Mouse (Mus musculus): ENCODE results near the gene Prkag2. TPM values are rescaled to one million over a fixed set of nuclear protein-coding genes. Genes with fewer than 3 reads are reported as not detected.

Prkag2 gene
- polyA plus RNA-seq, 1 experiment: 6.2 TPM

DNA sequence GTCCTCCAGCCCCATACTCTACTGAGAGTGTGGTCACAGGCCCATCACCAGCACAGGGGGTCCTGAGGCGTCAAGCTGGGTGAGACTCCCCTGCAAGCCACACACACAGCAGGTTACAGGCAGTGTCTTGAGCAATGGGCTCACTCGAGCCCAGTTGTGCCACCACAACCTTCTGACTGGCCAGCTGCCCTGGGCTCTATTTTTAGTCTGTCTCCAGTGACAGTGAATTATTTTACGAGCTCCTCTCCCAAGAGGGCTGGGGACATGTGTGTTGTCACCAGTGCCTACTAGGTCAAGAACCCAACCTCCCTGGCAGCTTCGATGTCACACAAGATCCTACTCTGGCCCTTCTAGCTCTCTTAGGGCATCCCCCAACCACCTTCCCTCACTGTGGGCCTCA is 4.0 kb downstream of the Prkag2 start:
- peaks cover 8% of the 10 kb centered on the region for H3K27me3 ChIP-seq (ENCODE audit: control insufficient read depth, insufficient read depth, insufficient read length)
- no peak for TF ChIP-seq FOSL1 (IDR thresholded peaks at IDR 0.05; ENCODE audit: insufficient read depth, low read length, poor library complexity, severe bottlenecking)
- TF ChIP-seq MYOD1 (IDR thresholded peaks at IDR 0.05; ENCODE audit: control insufficient read depth, insufficient read length, low read depth): no peak
- TF ChIP-seq MAX (IDR thresholded peaks at IDR 0.05): no peak
- TF ChIP-seq USF1 (IDR thresholded peaks at IDR 0.05; ENCODE audit: low read depth): no peak
- no peak for TF ChIP-seq MYOG (IDR thresholded peaks at IDR 0.05; ENCODE audit: control insufficient read depth, extremely low read depth, insufficient read length)
- no peak for TF ChIP-seq CEBPB (IDR thresholded peaks at IDR 0.05; ENCODE audit: low read depth)
- no peak for TF ChIP-seq CTCF (IDR thresholded peaks at IDR 0.05; ENCODE audit: control insufficient read depth, insufficient read depth, insufficient read length)

DNA sequence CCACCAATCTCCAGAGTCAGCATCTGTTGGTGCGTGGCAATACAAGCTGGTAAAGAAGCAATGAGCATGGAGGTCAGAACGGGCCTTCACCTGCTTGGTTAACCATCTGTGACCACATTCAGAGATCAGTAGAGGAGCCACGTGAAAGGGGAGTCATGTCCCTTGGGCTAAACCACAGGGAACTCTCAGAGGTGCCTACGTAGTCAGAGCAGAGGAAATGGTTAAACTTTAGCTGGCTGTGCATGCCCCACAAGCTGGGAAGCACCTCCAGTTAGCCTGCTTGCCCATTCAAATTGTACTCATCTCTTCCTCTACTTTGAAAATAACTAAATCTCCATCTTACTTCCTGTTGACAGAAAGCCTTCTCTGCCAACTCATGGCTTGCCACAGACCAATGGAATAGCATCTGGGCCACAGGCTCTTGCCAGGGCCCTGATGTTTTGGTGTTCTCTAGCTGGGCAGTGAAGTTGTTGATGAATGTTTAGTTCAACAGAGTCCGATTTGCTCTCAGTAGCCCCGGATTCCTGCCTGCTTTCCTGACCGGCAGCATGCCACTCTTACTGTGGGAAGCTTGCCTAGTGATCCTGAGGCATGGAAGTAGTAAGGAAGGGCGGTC is 7.7 kb downstream of the Prkag2 start:
- TF ChIP-seq CEBPB (IDR thresholded peaks at IDR 0.05; ENCODE audit: low read depth) (no peak), CTCF (IDR thresholded peaks at IDR 0.05; ENCODE audit: control insufficient read depth, insufficient read depth, insufficient read length) (no peak), USF1 (IDR thresholded peaks at IDR 0.05; ENCODE audit: low read depth) (no peak), MAX (IDR thresholded peaks at IDR 0.05) (no peak), MYOG (IDR thresholded peaks at IDR 0.05; ENCODE audit: control insufficient read depth, extremely low read depth, insufficient read length) (no peak), MYOD1 (IDR thresholded peaks at IDR 0.05; ENCODE audit: control insufficient read depth, insufficient read length, low read depth) (no peak), FOSL1 (IDR thresholded peaks at IDR 0.05; ENCODE audit: insufficient read depth, low read length, poor library complexity, severe bottlenecking) (no peak)
- H3K36me3 ChIP-seq (ENCODE audit: control insufficient read depth, insufficient read depth): no peaks in the 10 kb centered on the region
- no peaks in the 10 kb centered on the region for H3K79me3 ChIP-seq (ENCODE audit: low read depth)
- no peak overlapping the region for H3ac ChIP-seq (ENCODE audit: control insufficient read depth, insufficient read length, low read depth)
- no peaks in the 10 kb centered on the region for H3K79me2 ChIP-seq (ENCODE audit: control insufficient read depth, insufficient read depth)
- no peak overlapping the region for H3K4me3 ChIP-seq (ENCODE audit: insufficient read depth, poor library complexity, severe bottlenecking)
- H3K27me3 ChIP-seq (ENCODE audit: control insufficient read depth, insufficient read depth, insufficient read length): no peaks in the 10 kb centered on the region

More for the DNA sequence above, 4.0 kb downstream of the Prkag2 start:
- no peak overlapping the region for H3K4me3 ChIP-seq (ENCODE audit: insufficient read depth, poor library complexity, severe bottlenecking)
- H3K79me3 ChIP-seq (ENCODE audit: low read depth): no peaks in the 10 kb centered on the region
- no peaks in the 10 kb centered on the region for H3K36me3 ChIP-seq (ENCODE audit: control insufficient read depth, insufficient read depth)
- H3ac ChIP-seq (ENCODE audit: control insufficient read depth, insufficient read length, low read depth): no peak overlapping the region
- H3K79me2 ChIP-seq (ENCODE audit: control insufficient read depth, insufficient read depth): no peaks in the 10 kb centered on the region

DNA sequence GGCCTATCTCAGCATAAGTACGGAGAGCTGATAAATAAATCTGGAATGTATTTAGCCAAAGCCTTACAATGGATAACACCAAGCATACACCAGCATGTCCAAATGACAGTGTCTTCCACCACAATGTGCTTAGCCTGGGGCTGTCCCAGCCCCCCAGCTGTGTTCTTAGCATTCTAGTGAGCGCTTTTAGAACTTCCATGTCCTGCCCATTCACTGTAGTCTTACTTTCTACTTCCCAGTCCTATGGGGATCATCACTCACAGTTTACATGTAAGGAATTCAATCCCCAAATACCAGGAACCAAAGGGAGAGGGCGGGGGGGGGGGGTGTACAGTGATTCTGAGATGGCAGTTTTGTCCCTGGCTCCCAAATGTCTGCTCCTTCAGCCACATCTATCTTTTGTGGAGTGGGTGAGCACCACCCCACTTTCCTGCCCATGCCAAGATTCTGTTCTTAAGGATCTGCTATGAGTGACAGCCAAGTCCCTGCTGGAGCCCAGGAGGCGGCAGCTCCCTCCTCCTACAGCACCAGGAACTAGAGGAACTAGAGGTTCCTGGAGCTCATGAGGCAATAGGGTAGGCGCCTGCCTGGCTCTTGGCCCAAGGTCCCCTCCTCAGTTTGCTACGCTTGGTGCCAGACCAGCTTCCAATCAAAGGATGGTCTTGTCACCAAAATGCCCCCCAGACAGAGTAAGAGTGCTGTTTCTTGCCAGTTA is 11.0 kb downstream of the Prkag2 start:
- no peaks in the 10 kb centered on the region for H3K36me3 ChIP-seq (ENCODE audit: control insufficient read depth, insufficient read depth)
- H3K4me3 ChIP-seq (ENCODE audit: insufficient read depth, poor library complexity, severe bottlenecking): no peak overlapping the region
- H3K79me3 ChIP-seq (ENCODE audit: low read depth): no peaks in the 10 kb centered on the region
- H3K79me2 ChIP-seq (ENCODE audit: control insufficient read depth, insufficient read depth): no peaks in the 10 kb centered on the region
- H3ac ChIP-seq (ENCODE audit: control insufficient read depth, insufficient read length, low read depth): no peak overlapping the region
- TF ChIP-seq MYOD1 (IDR thresholded peaks at IDR 0.05; ENCODE audit: control insufficient read depth, insufficient read length, low read depth) (no peak), CEBPB (IDR thresholded peaks at IDR 0.05; ENCODE audit: low read depth) (no peak), USF1 (IDR thresholded peaks at IDR 0.05; ENCODE audit: low read depth) (no peak), MYOG (IDR thresholded peaks at IDR 0.05; ENCODE audit: control insufficient read depth, extremely low read depth, insufficient read length) (no peak), MAX (IDR thresholded peaks at IDR 0.05) (no peak), CTCF (IDR thresholded peaks at IDR 0.05; ENCODE audit: control insufficient read depth, insufficient read depth, insufficient read length) (no peak), FOSL1 (IDR thresholded peaks at IDR 0.05; ENCODE audit: insufficient read depth, low read length, poor library complexity, severe bottlenecking) (no peak)
- H3K27me3 ChIP-seq (ENCODE audit: control insufficient read depth, insufficient read depth, insufficient read length): no peaks in the 10 kb centered on the region

DNA sequence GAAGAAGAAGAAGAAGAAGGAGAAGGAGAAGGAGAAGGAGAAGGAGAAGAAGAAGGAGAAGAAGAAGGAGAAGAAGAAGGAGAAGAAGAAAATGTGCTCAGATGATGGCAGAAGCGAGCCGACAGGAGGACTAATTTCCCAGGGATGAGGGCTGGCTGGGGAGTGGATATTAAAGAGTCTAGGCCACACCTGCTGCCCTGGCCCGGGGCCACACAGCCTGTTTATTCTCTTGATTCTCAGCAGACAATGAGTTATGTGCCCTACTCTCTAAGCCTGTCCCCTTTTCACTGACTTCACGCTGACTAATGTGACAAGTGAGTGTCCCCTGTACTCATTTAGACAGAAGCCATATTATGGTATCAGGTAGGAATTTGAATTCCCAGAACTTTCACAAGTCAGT is 11.8 kb downstream of the Prkag2 start:
- Histone ChIP-seq H3K4me3 (ENCODE audit: insufficient read depth, poor library complexity, severe bottlenecking) (no peak overlapping the region), H3K27me3 (ENCODE audit: control insufficient read depth, insufficient read depth, insufficient read length) (no peaks in the 10 kb centered on the region), H3ac (ENCODE audit: control insufficient read depth, insufficient read length, low read depth) (no peak overlapping the region), H3K36me3 (ENCODE audit: control insufficient read depth, insufficient read depth) (no peaks in the 10 kb centered on the region), H3K79me3 (ENCODE audit: low read depth) (no peaks in the 10 kb centered on the region), H3K79me2 (ENCODE audit: control insufficient read depth, insufficient read depth) (no peaks in the 10 kb centered on the region)
- no peak for TF ChIP-seq MAX (IDR thresholded peaks at IDR 0.05)
- no peak for TF ChIP-seq MYOG (IDR thresholded peaks at IDR 0.05; ENCODE audit: control insufficient read depth, extremely low read depth, insufficient read length)
- no peak for TF ChIP-seq CEBPB (IDR thresholded peaks at IDR 0.05; ENCODE audit: low read depth)
- no peak for TF ChIP-seq USF1 (IDR thresholded peaks at IDR 0.05; ENCODE audit: low read depth)
- no peak for TF ChIP-seq MYOD1 (IDR thresholded peaks at IDR 0.05; ENCODE audit: control insufficient read depth, insufficient read length, low read depth)
- no peak for TF ChIP-seq FOSL1 (IDR thresholded peaks at IDR 0.05; ENCODE audit: insufficient read depth, low read length, poor library complexity, severe bottlenecking)
- no peak for TF ChIP-seq CTCF (IDR thresholded peaks at IDR 0.05; ENCODE audit: control insufficient read depth, insufficient read depth, insufficient read length)

DNA sequence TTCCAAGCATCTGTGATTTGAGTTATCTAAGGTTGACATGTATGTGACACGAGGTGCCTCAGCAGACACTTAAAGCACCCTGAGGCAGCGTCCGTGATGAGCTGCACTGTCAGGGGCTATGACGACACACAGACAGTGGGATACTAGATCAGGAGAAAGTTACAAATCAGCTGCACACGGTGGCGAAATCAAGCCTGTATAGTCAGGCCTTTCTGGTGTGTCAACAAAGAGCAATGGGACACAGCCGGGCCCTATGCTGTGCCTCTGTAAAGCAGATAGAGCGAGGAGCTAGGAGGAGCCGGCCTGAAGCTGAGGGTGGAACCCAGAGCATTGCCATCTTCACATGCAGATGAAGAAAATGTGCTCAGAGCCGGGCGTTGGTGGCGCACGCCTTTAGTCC is 12.3 kb downstream of the Prkag2 start:
- Histone ChIP-seq H3K27me3 (ENCODE audit: control insufficient read depth, insufficient read depth, insufficient read length) (no peaks in the 10 kb centered on the region), H3K79me3 (ENCODE audit: low read depth) (no peaks in the 10 kb centered on the region), H3K36me3 (ENCODE audit: control insufficient read depth, insufficient read depth) (no peaks in the 10 kb centered on the region), H3K79me2 (ENCODE audit: control insufficient read depth, insufficient read depth) (no peaks in the 10 kb centered on the region), H3K4me3 (ENCODE audit: insufficient read depth, poor library complexity, severe bottlenecking) (no peak overlapping the region), H3ac (ENCODE audit: control insufficient read depth, insufficient read length, low read depth) (no peak overlapping the region)
- TF ChIP-seq MAX (IDR thresholded peaks at IDR 0.05): no peak
- TF ChIP-seq MYOG (IDR thresholded peaks at IDR 0.05; ENCODE audit: control insufficient read depth, extremely low read depth, insufficient read length): no peak
